Mouse (Mus musculus) thymus, adult 18-20 months (tissue): Measurements from ENCODE around the gene Gm11733.

Experiments
- DNase-seq, 2 experiments: peaks; one replicate each; pipeline ENCODE4 v3.0.0; 2022; ENCODE audit warnings: mixed read lengths in 2 of 2

Gm11733 gene

GRCm38 (mm10) chr11:117478271-117479006 lies 5.7 kb upstream of the Gm11733 start:
- peak in 1 of 2 experiments; percentile 26 for DNase-seq

- DNase-seq, result no peak
Measured at GRCm38 (mm10) chr11:117479007-117479719, 5.0 kb upstream of the Gm11733 start.

DNA sequence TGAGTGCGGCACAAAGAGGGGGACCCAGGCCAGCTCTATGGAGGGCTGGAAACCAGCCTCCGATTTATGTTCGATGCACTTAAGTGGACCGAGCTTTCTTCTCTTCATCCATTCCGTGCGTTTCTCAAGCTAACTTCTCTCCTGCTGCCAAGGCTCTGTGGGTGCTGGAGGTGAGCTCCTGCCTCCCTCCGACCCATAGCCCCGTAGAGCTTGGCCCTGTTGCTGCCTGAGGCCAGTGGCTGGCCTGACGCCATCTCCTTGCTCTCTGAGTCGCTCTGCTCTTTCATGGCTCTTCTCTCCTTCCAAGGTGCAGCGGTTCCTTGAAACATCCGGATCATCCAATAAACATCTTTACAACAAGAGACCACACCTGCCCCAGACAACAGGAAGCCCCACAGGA lies 4.4 kb upstream of the Gm11733 start:
- DNase-seq, result no peak

DNA sequence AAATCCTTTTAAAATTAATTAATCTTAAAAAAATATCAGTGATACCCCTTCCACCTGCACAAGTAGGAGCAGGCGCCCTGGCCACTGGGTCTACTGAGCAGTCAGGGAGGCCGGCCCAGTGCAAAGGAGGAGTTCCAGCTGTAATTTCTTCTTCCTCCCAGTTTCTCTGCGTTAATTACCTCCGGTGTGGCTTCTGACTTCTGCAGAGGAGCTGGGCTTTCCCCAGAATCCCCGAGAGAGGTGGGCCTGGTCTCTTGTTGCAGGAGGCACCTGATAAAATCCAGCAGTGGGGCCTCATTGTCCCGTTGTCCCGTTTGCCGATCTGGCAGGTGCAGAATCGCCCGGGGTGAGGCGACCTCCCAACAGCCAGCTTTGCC lies 1.9 kb upstream of the Gm11733 start:
- no peak for DNase-seq

DNA sequence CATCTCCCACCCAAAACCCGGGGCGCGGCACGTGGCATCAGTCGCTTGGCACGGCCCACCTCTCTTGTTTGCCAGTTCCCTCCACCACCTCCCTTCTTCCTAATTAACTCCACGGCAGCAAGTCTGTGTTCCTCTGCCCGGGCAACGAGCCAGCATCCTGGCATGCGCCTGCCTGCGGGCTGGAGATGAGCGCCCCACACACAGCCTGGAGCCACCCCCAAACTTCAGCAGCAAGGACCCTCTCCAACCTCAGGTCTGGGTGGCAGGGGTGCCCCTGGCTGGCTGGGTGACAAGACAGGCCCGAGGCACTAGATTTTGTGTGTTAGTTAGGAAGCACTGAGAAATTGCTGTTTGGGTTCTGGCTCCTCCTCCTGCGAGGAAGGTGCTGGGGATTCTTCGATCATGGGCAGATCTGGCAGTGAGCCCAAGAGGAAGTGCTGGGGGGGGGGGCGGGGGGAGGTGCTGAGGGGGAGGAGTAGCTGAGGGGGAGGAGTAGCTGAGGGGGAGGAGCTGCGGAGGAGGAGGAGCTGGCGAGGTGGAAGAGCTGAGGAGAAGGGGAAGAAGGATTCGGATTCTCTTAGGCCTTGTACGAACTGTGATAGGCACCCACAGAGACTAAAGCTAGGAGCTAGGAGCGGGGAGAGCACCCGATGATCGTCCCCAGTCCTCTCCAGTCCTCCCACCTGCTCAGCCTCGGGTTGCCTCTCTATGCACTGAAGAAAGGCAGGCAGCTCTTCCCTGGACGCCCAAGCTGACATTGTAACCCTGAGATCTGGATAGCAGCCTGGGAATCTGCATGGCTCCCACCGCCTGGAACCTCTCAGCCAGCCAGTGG lies 1.3 kb upstream of the Gm11733 start:
- DNase-seq, result peak; percentile 41 to 58

GRCm38 (mm10) chr11:117491408-117492208 lies 7.4 kb downstream of the Gm11733 start:
- DNase-seq, result no peak

DNA sequence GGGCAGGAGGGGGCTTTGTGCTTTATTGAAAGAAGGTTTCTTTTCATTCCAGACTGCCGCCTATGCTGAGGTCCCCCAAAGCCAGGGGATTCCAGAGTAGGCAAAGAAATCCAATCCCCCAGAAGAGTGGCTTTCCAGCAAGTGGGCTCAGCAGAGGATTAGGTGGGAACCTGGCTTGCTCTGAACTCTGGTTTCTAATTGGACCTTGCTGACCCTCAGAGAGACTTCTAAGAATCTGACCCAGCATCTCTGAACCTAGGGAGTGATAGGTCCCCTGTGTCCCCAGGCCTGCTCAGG lies 8.0 kb downstream of the Gm11733 start:
- DNase-seq, result no peak

DNA sequence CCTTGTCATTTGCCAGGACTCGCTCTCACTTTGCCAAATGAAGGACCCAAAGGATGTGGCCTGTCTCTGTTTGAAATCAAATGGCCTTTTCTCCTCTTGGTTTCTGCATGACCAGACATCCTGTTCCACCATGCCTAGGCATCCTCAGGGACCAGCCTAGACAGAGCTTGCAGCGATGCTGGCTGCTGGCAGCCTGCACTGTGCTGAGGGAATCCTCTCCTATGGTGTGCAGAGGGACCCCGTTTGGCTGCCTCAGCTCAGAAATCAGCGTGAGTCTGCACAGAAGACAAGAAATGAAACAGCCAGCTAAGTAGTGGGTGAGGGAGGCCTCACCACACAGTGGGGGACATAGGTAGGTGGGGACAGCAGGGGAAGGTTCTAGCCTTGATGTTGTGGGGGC lies 12.6 kb downstream of the Gm11733 start:
- DNase-seq, result no peak

DNA sequence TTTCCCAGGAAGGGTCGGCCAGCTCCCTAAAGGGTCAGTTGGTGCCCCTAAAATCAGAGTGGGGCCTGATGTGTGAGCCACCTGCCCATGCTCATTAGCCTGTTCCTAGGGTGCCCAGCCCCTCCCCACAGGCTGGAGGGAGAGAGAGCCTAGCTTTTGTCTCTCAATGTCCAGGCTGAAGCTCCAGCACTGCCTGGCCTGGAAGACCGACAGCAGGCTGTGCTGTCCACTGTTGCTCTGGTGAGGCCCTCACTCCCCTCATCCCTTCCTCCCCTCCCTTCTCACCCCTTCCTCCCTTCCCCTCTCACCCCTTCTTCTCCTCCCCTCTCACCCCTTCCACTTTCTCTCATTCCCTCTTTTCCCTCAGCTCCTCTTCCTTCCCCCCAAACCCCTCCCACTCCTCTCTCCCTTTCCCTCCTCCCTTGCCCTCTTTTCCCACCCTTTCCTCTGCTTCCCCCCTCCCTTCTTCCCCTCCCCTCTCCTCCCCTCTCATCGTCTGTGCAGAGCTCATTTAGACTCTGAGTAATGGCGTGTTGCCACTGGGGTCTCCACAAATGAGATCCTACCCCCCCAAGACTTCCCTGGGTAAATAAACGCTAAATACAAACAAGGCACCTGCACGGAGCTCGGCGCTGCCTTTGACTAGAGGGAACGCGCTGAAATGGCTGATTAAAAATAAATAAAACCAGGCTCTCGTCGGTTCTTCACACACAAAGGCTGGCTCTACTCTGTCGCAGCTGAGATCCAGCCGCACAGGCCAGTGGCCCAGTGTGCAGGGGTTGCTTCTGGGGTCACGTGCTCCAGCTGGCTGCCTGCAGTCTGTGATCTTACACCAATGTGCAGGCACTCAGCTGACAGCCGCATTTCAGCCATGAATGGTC lies 13.3 kb downstream of the Gm11733 start:
- DNase-seq, result peak in 1 of 2 experiments; percentile 9

DNA sequence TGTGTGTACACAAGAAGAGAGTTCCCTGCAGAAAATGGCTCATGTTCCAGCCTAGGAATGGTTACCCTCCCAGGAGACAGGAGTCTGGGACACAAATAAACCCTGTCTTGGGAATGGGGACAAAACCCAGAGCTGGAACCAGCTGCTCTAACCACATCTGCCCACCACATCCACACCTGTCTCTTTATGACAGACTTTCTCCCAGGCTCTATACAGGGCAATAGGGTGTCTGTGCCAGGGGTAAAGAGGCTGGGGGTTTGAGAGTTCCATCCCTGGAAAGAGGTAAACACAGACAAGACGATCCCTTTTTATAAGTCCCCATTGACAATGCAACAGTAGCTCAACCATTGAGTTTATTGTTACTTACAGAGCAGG lies 14.0 kb downstream of the Gm11733 start:
- no peak for DNase-seq

GRCm38 (mm10) chr11:117508972-117509371 lies 24.8 kb downstream of the Gm11733 start:
- no peak for DNase-seq

GRCm38 (mm10) chr11:117515718-117516421 lies 31.7 kb downstream of the Gm11733 start:
- DNase-seq, result no peak

DNA sequence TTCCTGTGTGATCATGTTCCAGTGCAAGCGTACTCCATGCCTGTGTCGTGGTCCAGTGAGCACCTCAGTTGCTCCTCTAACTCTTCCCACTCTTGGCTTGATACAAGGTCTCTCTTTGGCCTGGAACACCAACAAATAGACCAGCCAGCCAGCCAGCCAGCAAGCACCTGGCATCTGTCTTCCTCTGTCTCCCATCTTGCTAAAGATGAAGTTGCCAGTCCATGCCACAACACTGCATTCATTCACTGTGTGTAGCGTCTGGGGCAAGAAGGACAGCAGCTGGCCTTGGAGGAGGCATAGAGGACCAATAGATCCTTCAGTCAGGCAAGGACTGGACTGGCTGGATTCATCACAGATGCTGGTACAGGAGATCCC lies 32.2 kb downstream of the Gm11733 start:
- no peak for DNase-seq

DNA sequence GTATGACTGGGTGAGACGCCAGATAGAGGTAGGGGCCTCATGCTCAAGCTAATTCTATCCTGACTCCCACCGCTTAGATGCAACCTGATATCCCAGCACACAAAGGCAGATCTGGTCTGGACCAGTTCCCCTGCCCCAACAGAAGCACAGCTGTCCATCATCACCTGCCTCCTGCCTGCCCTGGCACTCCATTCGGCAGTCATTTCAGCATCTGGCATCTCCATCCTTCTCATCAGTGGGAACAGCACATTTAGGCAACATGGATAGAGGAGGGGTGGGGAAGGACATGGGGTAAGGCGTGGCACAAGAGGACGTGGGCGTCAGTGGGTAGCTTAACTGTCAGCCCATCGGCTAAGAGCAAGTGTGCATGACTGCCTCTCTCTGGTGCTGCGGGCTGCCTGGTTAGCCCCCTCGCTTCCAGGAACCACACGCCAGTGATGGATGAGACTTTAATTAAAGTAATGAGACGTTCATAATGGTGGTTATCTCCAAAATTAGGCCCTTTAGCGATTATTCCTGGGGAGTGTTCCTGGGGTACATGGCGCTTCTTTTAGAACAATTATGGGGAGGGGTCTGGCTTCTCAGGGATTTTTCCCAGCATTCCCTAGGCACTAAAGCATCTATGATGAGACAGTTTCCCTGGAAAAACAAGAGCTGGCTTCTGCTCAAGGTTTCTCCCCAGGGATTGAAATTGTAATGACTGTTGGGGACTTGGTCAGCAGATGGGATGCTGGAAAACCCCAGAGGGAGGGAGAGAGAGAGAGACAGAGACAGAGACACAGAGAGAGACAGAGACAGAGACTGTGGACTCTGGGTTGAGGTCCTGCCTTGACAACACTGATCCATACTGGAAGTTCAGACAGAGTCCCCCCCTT lies 38.0 kb downstream of the Gm11733 start:
- no peak for DNase-seq

- DNase-seq, result no peak
Measured at GRCm38 (mm10) chr11:117522879-117523519, 38.8 kb downstream of the Gm11733 start.

- no peak for DNase-seq
Measured at GRCm38 (mm10) chr11:117525606-117526349, 41.6 kb downstream of the Gm11733 start.

DNA sequence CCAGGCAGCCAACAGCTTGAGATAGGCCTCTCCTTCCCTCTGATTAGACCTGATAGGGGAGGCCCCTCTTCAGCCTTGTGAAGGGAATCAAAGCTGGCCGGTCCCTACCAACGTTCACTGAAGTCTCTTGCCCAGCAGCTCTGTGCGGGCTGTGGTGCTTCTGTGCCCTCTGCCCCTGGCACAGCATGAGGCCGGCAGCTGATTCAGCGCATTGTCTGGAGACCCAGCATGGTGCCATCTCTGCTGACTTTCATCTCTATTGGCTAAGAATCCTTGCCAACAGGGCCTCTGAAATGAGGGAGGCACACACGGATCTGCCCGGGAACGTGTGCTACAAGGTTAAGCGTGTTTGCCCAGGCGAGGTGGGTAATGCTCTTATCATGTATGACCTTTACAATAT lies 48.2 kb downstream of the Gm11733 start:
- no peak for DNase-seq

GRCm38 (mm10) chr11:117534912-117535311 lies 50.7 kb downstream of the Gm11733 start:
- DNase-seq, result no peak
